Mouse (Mus musculus): Measurements from ENCODE around the gene Ankrd24. TPM values are rescaled to one million over a fixed set of nuclear protein-coding genes. Genes with fewer than 3 reads are reported as not detected.
A peak's percentile ranks its signal among the peaks of the same experiment; 100 is the strongest.
"Not testable (repeated sequence)": the region's sequence is repeated elsewhere in the genome, so short reads cannot be mapped to it uniquely, and the experiment has no call there.

Ankrd24 gene
- polyA plus RNA-seq, 1 experiment from 2014 or later: 4.4 TPM

DNA sequence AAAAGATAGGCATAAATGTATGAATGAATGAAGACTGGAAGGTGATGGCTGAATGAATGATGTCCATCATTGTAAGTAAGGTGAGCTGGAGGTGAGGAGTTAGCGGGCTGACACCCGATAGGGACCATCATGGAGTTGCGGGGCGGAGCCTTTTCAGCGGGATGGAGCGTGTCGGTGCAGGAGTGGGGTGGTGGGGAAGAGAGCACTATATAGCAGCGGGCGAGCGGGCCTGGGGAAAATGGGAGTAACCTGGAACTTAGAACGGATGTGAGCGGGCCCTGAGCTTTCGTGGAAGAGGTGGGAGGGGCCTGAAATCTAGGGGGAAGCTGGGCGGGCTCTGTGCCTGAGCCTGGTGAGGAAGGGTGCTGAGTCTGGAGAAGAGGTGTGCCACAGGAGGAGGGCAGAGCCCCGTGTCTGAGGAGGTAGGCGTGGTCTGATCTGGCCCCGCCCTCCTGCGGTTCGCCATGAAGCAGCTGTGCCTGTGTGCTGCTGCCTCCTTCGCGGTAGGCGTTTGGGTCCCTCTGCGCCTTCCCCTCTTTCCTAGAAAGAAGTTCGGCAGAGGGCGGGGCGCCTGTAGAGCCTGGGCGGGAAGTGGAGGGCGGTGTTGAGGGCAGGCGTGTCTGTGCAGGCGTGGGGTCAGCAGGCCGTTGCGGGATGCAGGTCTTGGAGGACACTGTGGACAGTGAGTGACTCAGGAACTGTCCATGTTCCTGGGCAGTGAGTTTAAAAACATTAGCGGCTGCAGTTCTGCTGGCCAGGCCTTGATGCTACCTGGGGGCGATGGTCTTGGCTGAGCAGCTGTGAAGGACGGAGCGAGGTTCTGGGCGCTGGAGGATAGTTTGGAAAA, 5.1 kb downstream of the Ankrd24 start:
- Histone ChIP-seq H3K27ac (ENCODE audit: low read depth, low read length) (no peak overlapping the region), H3K27me3 (ENCODE audit: control insufficient read depth, insufficient read depth, low read length) (0 out of 2 replicates have a peak, but pooled peaks cover 2% of the 10 kb centered on the region), H3K4me1 (replicated peaks; ENCODE audit: control insufficient read depth, insufficient read depth, low read length) (no peaks in the 10 kb centered on the region), H3K4me3 (ENCODE audit: low read depth, low read length) (peak overlapping the region; percentile 38), H3K4me2 (replicated peaks; ENCODE audit: low read depth, low read length) (peak overlapping the region; percentile 49), H3K36me3 (ENCODE audit: control insufficient read depth, insufficient read depth, low read length) (no peaks in the 10 kb centered on the region), H3K9me3 (ENCODE audit: control insufficient read depth, low read length) (no peaks in the 10 kb centered on the region), H3K9ac (ENCODE audit: low read depth, low read length) (peak overlapping the region; percentile 40; the same call in 1 of the 2 replicates)
- 3% methylated on average over 37 of the region's 37 CpGs for WGBS
- ATAC-seq (ENCODE audit: low FRiP score) (peak; percentile 88), DNase-seq (ENCODE audit: low spot score) (peak; percentile 85)

DNA sequence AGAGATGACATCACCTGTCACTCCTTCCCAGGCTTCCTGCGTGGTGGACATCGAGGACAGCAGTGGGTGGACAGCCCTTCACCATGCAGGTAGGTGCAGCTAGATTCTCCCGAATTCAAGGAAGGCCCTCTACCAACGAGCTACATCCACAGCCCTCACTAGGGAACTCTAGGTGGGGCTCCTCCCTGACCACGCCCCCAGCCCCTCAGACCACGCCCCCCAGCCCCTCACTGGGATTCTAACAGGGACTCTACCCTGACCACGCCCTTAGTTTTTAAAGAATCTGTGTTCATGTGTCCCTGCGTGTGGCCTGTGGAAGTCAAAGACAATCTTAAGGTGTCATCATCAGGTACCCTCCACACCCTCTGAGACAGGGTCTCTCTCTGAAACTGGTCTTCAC, 8.0 kb downstream of the Ankrd24 start:
- Histone ChIP-seq H3K9ac (ENCODE audit: low read depth, low read length) (no peak overlapping the region), H3K4me1 (replicated peaks; ENCODE audit: control insufficient read depth, insufficient read depth, low read length) (no peaks in the 10 kb centered on the region)

GRCm38 (mm10) chr10:81638101-81638500, 9.8 kb downstream of the Ankrd24 start:
- 80% methylated on average over 6 of the region's 6 CpGs for WGBS
- Histone ChIP-seq H3K9me3 (ENCODE audit: control insufficient read depth, low read length) (no peaks in the 10 kb centered on the region), H3K9ac (ENCODE audit: low read depth, low read length) (no peak overlapping the region), H3K4me1 (replicated peaks; ENCODE audit: control insufficient read depth, insufficient read depth, low read length) (peaks cover 8% of the 10 kb centered on the region), H3K4me2 (replicated peaks; ENCODE audit: low read depth, low read length) (no peak overlapping the region), H3K27ac (ENCODE audit: low read depth, low read length) (no peak overlapping the region), H3K27me3 (ENCODE audit: control insufficient read depth, insufficient read depth, low read length) (0 out of 2 replicates have a peak, but pooled peaks cover 2% of the 10 kb centered on the region), H3K4me3 (ENCODE audit: low read depth, low read length) (no peak overlapping the region), H3K36me3 (ENCODE audit: control insufficient read depth, insufficient read depth, low read length) (no peaks in the 10 kb centered on the region)
- ATAC-seq (ENCODE audit: low FRiP score): no peak
- DNase-seq (ENCODE audit: low spot score): no peak

More for the DNA sequence above, 8.0 kb downstream of the Ankrd24 start:
- no peak overlapping the region for H3K4me3 ChIP-seq (ENCODE audit: low read depth, low read length)
- ATAC-seq (ENCODE audit: low FRiP score) (no peak), DNase-seq (ENCODE audit: low spot score) (no peak)
- 26% methylated on average over 8 of the region's 8 CpGs for WGBS
- no peaks in the 10 kb centered on the region for H3K36me3 ChIP-seq (ENCODE audit: control insufficient read depth, insufficient read depth, low read length)
- H3K4me2 ChIP-seq (replicated peaks; ENCODE audit: low read depth, low read length): no peak overlapping the region
- no peaks in the 10 kb centered on the region for H3K9me3 ChIP-seq (ENCODE audit: control insufficient read depth, low read length)
- 0 out of 2 replicates have a peak, but pooled peaks cover 2% of the 10 kb centered on the region for H3K27me3 ChIP-seq (ENCODE audit: control insufficient read depth, insufficient read depth, low read length)
- H3K27ac ChIP-seq (ENCODE audit: low read depth, low read length): no peak overlapping the region

DNA sequence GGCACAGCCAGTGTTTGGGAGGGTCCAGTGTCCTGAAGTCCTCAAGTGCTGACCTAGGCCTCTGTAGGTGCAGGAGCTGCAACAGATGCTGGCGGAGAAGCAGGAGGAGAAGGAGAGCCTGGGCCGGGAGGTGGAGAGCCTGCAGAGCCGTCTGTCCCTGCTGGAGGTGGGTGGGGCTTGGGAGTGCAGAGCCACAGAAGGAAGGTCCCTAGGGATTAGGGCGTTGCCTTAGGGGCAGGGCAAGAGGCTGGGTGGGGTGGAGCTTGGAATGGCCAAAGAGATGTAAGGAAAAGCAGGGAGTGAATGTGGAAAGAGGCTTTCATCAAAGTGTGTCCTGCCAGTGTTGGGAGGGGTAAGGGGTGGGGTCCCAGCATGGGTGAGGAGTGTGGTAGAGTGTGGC, 12.5 kb downstream of the Ankrd24 start:
- H3K4me2 ChIP-seq (replicated peaks; ENCODE audit: low read depth, low read length); H3K36me3 ChIP-seq (ENCODE audit: control insufficient read depth, insufficient read depth, low read length); H3K27me3 ChIP-seq (ENCODE audit: control insufficient read depth, insufficient read depth, low read length); H3K4me3 ChIP-seq (ENCODE audit: low read depth, low read length); H3K27ac ChIP-seq (ENCODE audit: low read depth, low read length); ATAC-seq (ENCODE audit: low FRiP score); H3K9me3 ChIP-seq (ENCODE audit: control insufficient read depth, low read length); H3K4me1 ChIP-seq (replicated peaks; ENCODE audit: control insufficient read depth, insufficient read depth, low read length); DNase-seq (ENCODE audit: low spot score); H3K9ac ChIP-seq (ENCODE audit: low read depth, low read length): not testable (repeated sequence)
- WGBS: 59% methylated on average over 4 of the region's 4 CpGs

DNA sequence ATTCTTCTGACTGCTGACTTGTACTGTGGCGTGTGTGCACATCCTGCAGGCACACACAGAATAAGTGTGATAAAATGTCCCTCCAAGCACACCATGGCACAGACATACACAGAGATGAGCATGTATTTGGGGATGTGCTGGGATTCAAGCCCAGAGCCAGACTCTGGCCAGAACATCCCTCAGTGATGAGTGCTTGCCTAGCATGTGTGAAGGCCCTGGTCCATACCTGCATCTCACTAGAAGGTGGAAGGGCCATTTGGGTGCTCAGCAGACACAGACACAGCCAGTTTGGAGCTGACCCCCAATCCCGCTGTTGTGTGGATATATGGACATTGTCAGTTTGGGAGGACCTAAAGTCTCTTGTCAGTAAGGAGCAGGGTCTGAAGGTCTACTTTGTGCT, 13.2 kb downstream of the Ankrd24 start:
- DNase-seq (ENCODE audit: low spot score) (no peak), ATAC-seq (ENCODE audit: low FRiP score) (no peak)
- no peaks in the 10 kb centered on the region for H3K9me3 ChIP-seq (ENCODE audit: control insufficient read depth, low read length)
- no peaks in the 10 kb centered on the region for H3K36me3 ChIP-seq (ENCODE audit: control insufficient read depth, insufficient read depth, low read length)
- no peaks in the 10 kb centered on the region for H3K27me3 ChIP-seq (ENCODE audit: control insufficient read depth, insufficient read depth, low read length)
- no peak overlapping the region for H3K27ac ChIP-seq (ENCODE audit: low read depth, low read length)
- H3K4me1 ChIP-seq (replicated peaks; ENCODE audit: control insufficient read depth, insufficient read depth, low read length): peaks cover 8% of the 10 kb centered on the region
- no peak overlapping the region for H3K9ac ChIP-seq (ENCODE audit: low read depth, low read length)
- no peak overlapping the region for H3K4me2 ChIP-seq (replicated peaks; ENCODE audit: low read depth, low read length)
- H3K4me3 ChIP-seq (ENCODE audit: low read depth, low read length): no peak overlapping the region
- 88% methylated on average over 2 of the region's 2 CpGs for WGBS

DNA sequence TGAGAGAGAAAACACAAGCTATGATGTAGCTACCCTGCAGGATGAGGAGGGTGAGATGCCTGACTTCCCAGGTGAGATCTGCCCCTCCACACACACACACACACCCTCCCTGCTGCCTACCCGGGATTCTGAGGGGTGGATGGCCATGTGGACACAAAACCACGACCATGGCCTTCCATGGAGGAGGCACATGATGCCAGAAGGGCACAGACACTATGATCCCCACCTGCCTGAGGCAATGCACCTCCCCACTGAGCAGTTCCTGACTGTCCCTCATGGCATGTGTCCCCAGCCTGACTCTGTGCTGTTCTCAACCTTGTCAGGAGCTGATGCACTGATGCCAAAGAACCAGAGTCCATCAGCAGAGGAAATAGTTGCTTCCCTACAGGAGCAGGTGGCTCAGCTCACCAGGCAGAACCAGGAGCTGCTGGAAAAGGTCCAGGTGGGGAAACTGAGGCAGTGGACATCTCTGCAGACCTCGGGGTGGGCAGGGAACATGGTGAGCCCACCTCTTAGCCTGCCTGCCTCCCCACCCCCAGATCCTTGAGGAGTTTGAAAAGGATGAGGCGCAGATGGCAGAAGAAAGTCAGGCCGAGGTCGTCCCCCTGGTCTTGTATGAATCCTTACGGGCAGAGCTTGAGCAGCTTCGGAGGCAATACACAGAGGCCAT, 13.8 kb downstream of the Ankrd24 start:
- Histone ChIP-seq H3K27me3 (ENCODE audit: control insufficient read depth, insufficient read depth, low read length) (no peaks in the 10 kb centered on the region), H3K27ac (ENCODE audit: low read depth, low read length) (no peak overlapping the region), H3K4me1 (replicated peaks; ENCODE audit: control insufficient read depth, insufficient read depth, low read length) (peaks cover 8% of the 10 kb centered on the region), H3K9me3 (ENCODE audit: control insufficient read depth, low read length) (no peaks in the 10 kb centered on the region), H3K9ac (ENCODE audit: low read depth, low read length) (peak overlapping the region; percentile 75; the same call in 1 of the 2 replicates), H3K36me3 (ENCODE audit: control insufficient read depth, insufficient read depth, low read length) (no peaks in the 10 kb centered on the region), H3K4me2 (replicated peaks; ENCODE audit: low read depth, low read length) (peak overlapping the region; percentile 69; the same call in 1 of the 2 replicates), H3K4me3 (ENCODE audit: low read depth, low read length) (no peak overlapping the region)
- ATAC-seq (ENCODE audit: low FRiP score) (no peak), DNase-seq (ENCODE audit: low spot score) (no peak)
- WGBS: 81% methylated on average over 8 of the region's 8 CpGs

- H3K27ac ChIP-seq (ENCODE audit: low read depth, low read length): peak overlapping the region; percentile 91
- ATAC-seq (ENCODE audit: low FRiP score): no peak; the same call in none of the 2 replicates
- peak overlapping the region; percentile 75 for H3K9ac ChIP-seq (ENCODE audit: low read depth, low read length)
- H3K9me3 ChIP-seq (ENCODE audit: control insufficient read depth, low read length): no peaks in the 10 kb centered on the region
- peak overlapping the region; percentile 69 for H3K4me2 ChIP-seq (replicated peaks; ENCODE audit: low read depth, low read length)
- no peaks in the 10 kb centered on the region for H3K36me3 ChIP-seq (ENCODE audit: control insufficient read depth, insufficient read depth, low read length)
- peak overlapping the region; percentile 52 for H3K4me3 ChIP-seq (ENCODE audit: low read depth, low read length)
- no peak for DNase-seq (ENCODE audit: low spot score)
- H3K27me3 ChIP-seq (ENCODE audit: control insufficient read depth, insufficient read depth, low read length): no peaks in the 10 kb centered on the region
- H3K4me1 ChIP-seq (replicated peaks; ENCODE audit: control insufficient read depth, insufficient read depth, low read length): peaks cover 8% of the 10 kb centered on the region
- WGBS: 27% methylated on average over 22 of the region's 24 CpGs
These were observed 14.5 kb downstream of the Ankrd24 start for GRCm38 (mm10) chr10:81642648-81643448.

DNA sequence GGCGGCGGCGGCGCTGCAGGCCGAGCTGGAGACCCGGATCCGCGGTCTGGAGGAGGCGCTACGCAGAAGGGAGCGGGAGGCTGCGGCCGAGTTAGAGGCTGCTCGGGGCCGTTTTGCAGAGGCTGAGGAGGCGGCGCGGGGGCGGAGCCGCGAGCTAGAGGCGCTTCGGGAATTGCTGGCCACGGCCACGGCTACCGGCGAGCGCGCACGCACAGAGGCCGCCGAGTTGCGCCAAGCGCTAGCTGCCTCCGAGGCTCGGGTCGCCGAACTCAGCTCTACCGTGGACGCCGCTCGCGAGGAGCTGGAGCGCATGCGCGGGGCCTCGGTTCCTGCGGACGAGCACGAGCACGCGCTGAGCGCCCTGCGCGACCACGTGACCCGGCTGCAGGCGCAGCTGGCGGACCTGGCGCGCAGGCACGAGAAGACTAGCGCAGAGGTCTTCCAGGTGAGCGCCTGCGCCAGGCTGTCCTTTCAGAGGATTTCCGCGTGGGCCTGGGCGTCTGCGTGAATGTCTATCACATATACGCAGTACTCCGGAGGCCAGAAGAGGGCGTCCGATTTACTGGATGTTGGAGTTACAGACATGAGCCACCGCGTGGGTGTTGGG, 15.2 kb downstream of the Ankrd24 start:
- peak; percentile 96 for DNase-seq (ENCODE audit: low spot score)
- no peaks in the 10 kb centered on the region for H3K27me3 ChIP-seq (ENCODE audit: control insufficient read depth, insufficient read depth, low read length)
- under 1% methylated on average over 75 of the region's 75 CpGs for WGBS
- H3K27ac ChIP-seq (ENCODE audit: low read depth, low read length): peak overlapping the region; percentile 91
- no peaks in the 10 kb centered on the region for H3K36me3 ChIP-seq (ENCODE audit: control insufficient read depth, insufficient read depth, low read length)
- H3K4me3 ChIP-seq (ENCODE audit: low read depth, low read length): peak overlapping the region; percentile 52
- H3K4me2 ChIP-seq (replicated peaks; ENCODE audit: low read depth, low read length): peak overlapping the region; percentile 69
- peak; percentile 91 for ATAC-seq (ENCODE audit: low FRiP score)
- H3K9ac ChIP-seq (ENCODE audit: low read depth, low read length): peak overlapping the region; percentile 75
- peaks cover 8% of the 10 kb centered on the region for H3K4me1 ChIP-seq (replicated peaks; ENCODE audit: control insufficient read depth, insufficient read depth, low read length)
- no peaks in the 10 kb centered on the region for H3K9me3 ChIP-seq (ENCODE audit: control insufficient read depth, low read length)

Measured in hindbrain, embryonic 11.5 days (tissue).